9 mouse cellular contexts compared by ENCODE assay signal in genomic region chr11:79650359-79650835, GRCm38 (mm10). TPM values are rescaled to one million over a fixed set of nuclear protein-coding genes. Genes with fewer than 3 reads are reported as not detected.
DNase-seq lines count a peak whose midpoint lies in the region; ATAC-seq lines count a peak whose summit lies in the region.
"Had no signal": no experiment of that assay in that cellular context is flagged by ENCODE, and none has a peak within 500 bp of the region (broad histone marks: within the 10 kb centered on the region; RNA-seq: fewer than 3 reads in every experiment).

No protein-coding gene starts in this region.

- H3K27me3 ChIP-seq in hindbrain, embryonic 14.5 days (ENCODE audit: control insufficient read depth, insufficient read depth, low read length): no peaks in the 10 kb centered on the region
- no peaks in the 10 kb centered on the region for H3K27me3 ChIP-seq in stomach, embryonic 15.5 days (replicated peaks)
- H3K27me3 ChIP-seq in liver, embryonic 11.5 days (replicated peaks; ENCODE audit: control insufficient read depth, insufficient read depth, low read length): peaks cover 6% of the 10 kb centered on the region; the same call in 1 of the 2 replicates

- no peak overlapping the region for H3K4me3 ChIP-seq in hindbrain, embryonic 14.5 days (replicated peaks; ENCODE audit: low read length)
- H3K4me3 ChIP-seq in stomach, embryonic 15.5 days (replicated peaks): no peak overlapping the region
- H3K4me3 ChIP-seq in liver, embryonic 11.5 days (ENCODE audit: low read depth, low read length): no peak overlapping the region

- no peak for ATAC-seq in hindbrain, embryonic 14.5 days (ENCODE audit: low FRiP score)
- 0 out of 2 replicates have a peak, but pooled peaks have one; percentile 25 for ATAC-seq in stomach, embryonic 15.5 days (ENCODE audit: insufficient read depth, low FRiP score, low read depth)
- ATAC-seq in liver, embryonic 11.5 days (replicated peaks; ENCODE audit: low FRiP score): no peak

- WGBS in hindbrain, embryonic 14.5 days: 61% methylated on average over 5 of the region's 5 CpGs
- WGBS in stomach, embryonic 15.5 days: 43% methylated on average over 5 of the region's 5 CpGs
- WGBS in liver, embryonic 11.5 days: 48% methylated on average over 5 of the region's 5 CpGs

- no peak overlapping the region for H3K9ac ChIP-seq in hindbrain, embryonic 14.5 days
- H3K9ac ChIP-seq in stomach, embryonic 15.5 days: no peak overlapping the region
- H3K9ac ChIP-seq in liver, embryonic 11.5 days (ENCODE audit: low read depth, low read length): no peak overlapping the region

- no peaks in the 10 kb centered on the region for H3K36me3 ChIP-seq in hindbrain, embryonic 14.5 days (replicated peaks; ENCODE audit: control insufficient read depth, insufficient read depth)
- no peaks in the 10 kb centered on the region for H3K36me3 ChIP-seq in stomach, embryonic 15.5 days
- no peaks in the 10 kb centered on the region for H3K36me3 ChIP-seq in liver, embryonic 11.5 days (ENCODE audit: control insufficient read depth, insufficient read depth, low read length)

- peaks cover 10% of the 10 kb centered on the region for H3K4me1 ChIP-seq in hindbrain, embryonic 14.5 days (replicated peaks; ENCODE audit: control insufficient read depth, insufficient read depth, low read length)
- peaks cover 25% of the 10 kb centered on the region for H3K4me1 ChIP-seq in stomach, embryonic 15.5 days
- H3K4me1 ChIP-seq in liver, embryonic 11.5 days (replicated peaks; ENCODE audit: control insufficient read depth, insufficient read depth, low read length): peaks cover 5% of the 10 kb centered on the region

- H3K27ac ChIP-seq in hindbrain, embryonic 14.5 days: peak overlapping the region; percentile 21; the same call in 1 of the 2 replicates
- H3K27ac ChIP-seq in stomach, embryonic 15.5 days: no peak overlapping the region
- H3K27ac ChIP-seq in liver, embryonic 11.5 days (ENCODE audit: low read depth, low read length): no peak overlapping the region

- peak; percentile 28 to 46 for DNase-seq in frontal cortex, adult 2 months (ENCODE audit: extremely low spot score in 1 of 2, low spot score in 1 of 2)
- DNase-seq in frontal cortex, postnatal 36 days (ENCODE audit: low spot score in 2 of 2): no peak
- DNase-seq in right cerebral cortex, postnatal 10 days (ENCODE audit: low spot score in 2 of 2): peak; percentile 71 to 83
- DNase-seq in right cerebral cortex, adult 2 months (ENCODE audit: low spot score in 2 of 2): no peak
- DNase-seq in hindbrain, embryonic 14.5 days (ENCODE audit: low spot score): no peak
- no peak for DNase-seq in liver, embryonic 11.5 days (ENCODE audit: low spot score)
- no peak for DNase-seq in MN1 (ENCODE audit: low spot score)
- DNase-seq: thymus, adult 2 months had no signal

- H3K9me3 ChIP-seq in hindbrain, embryonic 14.5 days (ENCODE audit: control insufficient read depth, low read length): no peaks in the 10 kb centered on the region
- H3K9me3 ChIP-seq in stomach, embryonic 15.5 days: no peaks in the 10 kb centered on the region
- H3K9me3 ChIP-seq in liver, embryonic 11.5 days (ENCODE audit: control insufficient read depth, low read length): no peaks in the 10 kb centered on the region

- no peak overlapping the region for H3K4me2 ChIP-seq in hindbrain, embryonic 14.5 days (replicated peaks)
- no peak overlapping the region for H3K4me2 ChIP-seq in stomach, embryonic 15.5 days
- no peak overlapping the region for H3K4me2 ChIP-seq in liver, embryonic 11.5 days

RNA-seq across cellular contexts. Expression of gene Rab11fip4, which starts 59.4 kb away (rescaled TPM):
- polyA plus RNA-seq in frontal cortex, adult 2 months (2012; rRNA removed): 128 and 133 TPM in 2 replicates
- polyA plus RNA-seq in hindbrain, embryonic 14.5 days (2014; fragmentation: Nextera tagmentation; extraction: Ambion mirVana): 24.0 and 24.3 TPM in 2 replicates
- 2.1 and 2.6 TPM in 2 replicates for polyA plus RNA-seq in stomach, embryonic 15.5 days (2015; fragmentation: Nextera tagmentation; extraction: Ambion mirVana)
- 2.2 and 2.9 TPM in 2 replicates for polyA plus RNA-seq in liver, embryonic 11.5 days (2014; fragmentation: Nextera tagmentation; extraction: Ambion mirVana)

Comparison
In these comparisons a context has a peak if more than half of its experiments do, and no peak if none do; other contexts are left out.
1. DNase-seq: peak in frontal cortex, adult 2 months (2 of 2) and right cerebral cortex, postnatal 10 days (2 of 2); none in frontal cortex, postnatal 36 days (0 of 2), right cerebral cortex, adult 2 months (0 of 2), hindbrain, embryonic 14.5 days (single experiment), liver, embryonic 11.5 days (single experiment) and MN1 (single experiment).